Mouse (Mus musculus) bone marrow macrophage, adult 2 months (primary cell): ENCODE results near the gene Cnih1.

Experiments
- CTCF ChIP-seq: IDR thresholded peaks from 2 replicates; pipeline ENCODE4 v1.5.1; 2012; ENCODE audit warnings: low read depth, mild to moderate bottlenecking, low read length, moderate library complexity
- POLR2A ChIP-seq: IDR thresholded peaks from 2 replicates; pipeline ENCODE4 v1.6.1; 2012; ENCODE audit warnings: mild to moderate bottlenecking, low read depth, low read length, borderline replicate concordance

- TF ChIP-seq CTCF (no peak), POLR2A (no peak)
These were observed 43.1 kb upstream of the Cnih1 start for GRCm38 (mm10) chr14:46831295-46831694.
